Mouse (Mus musculus) ES-E14 (cell line): ENCODE results near the gene Xrra1.

Experiments used
- CHD2 ChIP-seq: IDR thresholded peaks from 2 replicates; pipeline ENCODE4 v1.6.1; 2014; ENCODE audit warnings: mild to moderate bottlenecking, low read depth, low read length, inconsistent platforms
- MAFK ChIP-seq: IDR thresholded peaks from 2 replicates; pipeline ENCODE4 v1.6.1; 2014; ENCODE audit warnings: mild to moderate bottlenecking, low read depth, low read length, inconsistent platforms; ENCODE audit not compliant: insufficient read depth
- ZC3H11A ChIP-seq: IDR thresholded peaks from 2 replicates; pipeline ENCODE4 v1.6.1; 2012; ENCODE audit warnings: low read depth, mild to moderate bottlenecking, inconsistent platforms, low read length, borderline replicate concordance
- ZNF384 ChIP-seq: IDR thresholded peaks from 2 replicates; pipeline ENCODE4 v1.6.1; 2012; ENCODE audit warnings: low read depth, low read length, inconsistent platforms

DNA sequence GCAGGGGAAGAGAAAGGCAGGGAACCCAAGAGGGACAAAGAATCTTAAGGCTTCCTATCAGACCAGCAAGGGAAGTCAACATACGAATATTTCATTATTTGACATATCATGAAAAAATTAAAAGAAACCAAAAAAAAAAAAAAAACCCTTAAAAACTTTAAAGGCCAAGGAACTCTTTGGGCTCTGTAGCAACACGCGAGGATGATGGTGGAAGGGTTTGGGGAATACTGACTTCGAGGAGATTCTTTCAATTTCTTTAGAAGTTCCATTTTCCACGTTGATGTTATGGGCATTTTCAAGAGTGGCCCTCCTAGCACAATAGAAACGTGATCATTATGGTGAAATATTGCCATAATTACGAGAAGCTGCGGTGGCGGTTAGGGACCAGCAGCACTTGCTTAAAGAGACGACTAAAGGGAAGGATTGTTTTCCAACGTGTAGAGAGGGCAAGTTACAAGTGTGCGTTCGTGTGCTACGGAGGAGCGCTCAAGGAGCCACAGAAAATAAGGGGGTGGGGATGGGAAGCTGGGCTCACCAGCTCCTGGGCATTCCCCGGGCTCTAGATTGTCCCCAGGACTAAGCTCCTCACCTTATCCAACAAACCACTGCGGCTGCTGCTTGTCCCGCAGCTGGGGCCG lies 622 bp upstream of the Xrra1 start:
- TF ChIP-seq ZC3H11A (no peak), CHD2 (no peak), ZNF384 (no peak), MAFK (no peak)
